Mouse (Mus musculus) G1E (cell line): Measurements from ENCODE around the gene Mybl2.

Experiments used
- CTCF ChIP-seq: IDR thresholded peaks from 2 replicates; pipeline ENCODE4 v1.5.1; 2012; ENCODE audit warnings: low read depth, low read length, inconsistent platforms, mixed read lengths
- GATA1 ChIP-seq: IDR thresholded peaks from 2 replicates; pipeline ENCODE4 v1.6.1; 2012; ENCODE audit warnings: borderline replicate concordance, low read length, inconsistent platforms, mixed read lengths
- GATA2 ChIP-seq: IDR thresholded peaks from 2 replicates; pipeline ENCODE4 v1.6.1; 2012; ENCODE audit warnings: low read depth, low read length, inconsistent platforms, borderline replicate concordance
- TAL1 ChIP-seq: conservative IDR thresholded peaks from 2 replicates; pipeline ENCODE4 v1.6.1; 2012; ENCODE audit warnings: low read depth, low read length, inconsistent platforms, mixed read lengths

GRCm38 (mm10) chr2:163031289-163031688 is 23.2 kb upstream of the Mybl2 start:
- no peak for TF ChIP-seq CTCF
- no peak for TF ChIP-seq GATA1
- no peak for TF ChIP-seq TAL1
- TF ChIP-seq GATA2, result no peak
